Mouse (Mus musculus) hindbrain, postnatal 0 days (tissue): ENCODE results near the gene Rpl29. TPM values are rescaled to one million over a fixed set of nuclear protein-coding genes. Genes with fewer than 3 reads are reported as not detected.
A peak's percentile ranks its signal among the peaks of the same experiment; 100 is the strongest.

Experiments
- ATAC-seq: fragments of 200-750 bp; cut with Nextera tagmentation; 2 replicates; pipeline ENCODE4 v1.8.0; 2017; ENCODE audit warnings: mild to moderate bottlenecking, moderate TSS enrichment, moderate library complexity
- DNase-seq: peaks from one replicate; pipeline ENCODE4 v3.0.0-alpha.2; 2015; ENCODE audit warnings: low spot score
- H3K27ac ChIP-seq: fragments of 300-500 bp; sonication (generic); 2 replicates; pipeline ENCODE4 v1.5.1; 2014; ENCODE audit warnings: mild to moderate bottlenecking
- H3K27me3 ChIP-seq: fragments of 300-500 bp; sonication (generic); 2 replicates; pipeline ENCODE4 v1.6.1; 2014; ENCODE audit warnings: low read length, mixed read lengths; ENCODE audit not compliant: insufficient read depth
- H3K36me3 ChIP-seq: fragments of 300-500 bp; sonication (generic); 2 replicates; pipeline ENCODE4 v1.6.1; 2014; ENCODE audit warnings: low read length, mixed read lengths; ENCODE audit not compliant: insufficient read depth
- H3K4me1 ChIP-seq: fragments of 300-500 bp; sonication (generic); 2 replicates; pipeline ENCODE4 v1.6.1; 2014; ENCODE audit warnings: antibody characterized with exemption, low read length, mixed read lengths; ENCODE audit not compliant: insufficient read depth
- H3K4me2 ChIP-seq: fragments of 300-500 bp; sonication (generic); 2 replicates; pipeline ENCODE4 v1.6.1; 2014; ENCODE audit warnings: low read depth, mild to moderate bottlenecking, low read length, moderate library complexity, mixed read lengths
- H3K4me3 ChIP-seq: fragments of 300-500 bp; sonication (generic); 2 replicates; pipeline ENCODE4 v1.5.1; 2014; ENCODE audit warnings: low read length
- H3K9ac ChIP-seq: fragments of 300-500 bp; sonication (generic); replicated peaks from 2 replicates; pipeline ENCODE4 v1.6.1; 2014; ENCODE audit warnings: mild to moderate bottlenecking, low read length, moderate library complexity, mixed read lengths
- H3K9me3 ChIP-seq: fragments of 300-500 bp; sonication (generic); 2 replicates; pipeline ENCODE4 v1.6.1; 2016; ENCODE audit warnings: low read length, mixed read lengths
- CTCF ChIP-seq: IDR thresholded peaks from 2 replicates; pipeline ENCODE4 v1.5.1; 2016; ENCODE audit warnings: antibody characterized with exemption, control low read depth, low read depth
- WGBS: fragments of 180-500 bp; shearing (Covaris S2); extraction: QIAGEN DNeasy Blood & Tissue Kit; methylation state at CpG from one replicate; pipeline ENCODE4 v1.1.7; 2014; 5-methylcytosine and 5-hydroxymethylcytosine counted together
- polyA plus RNA-seq: library from polyadenylated mRNA; unstranded; fragments of >200 nt; fragmentation: Nextera tagmentation; extraction: Ambion mirVana; gene quantifications from 2 replicates; pipeline ENCODE4 v1.2.1, GENCODE M21; 2015
- total RNA-seq: library from RNA; depleted of rRNA; stranded (reverse); fragments of >200 nt; gene quantifications from 2 replicates; pipeline ENCODE4 v1.2.3, GENCODE M21; 2014

The Rpl29 gene
- total and polyA plus RNA-seq, 2 experiments from 2014 or later: 689 to 792 TPM

GRCm38 (mm10) chr9:106449947-106450346, 20.7 kb downstream of the Rpl29 start:
- H3K36me3 ChIP-seq: no peaks in the 10 kb centered on the region

DNA sequence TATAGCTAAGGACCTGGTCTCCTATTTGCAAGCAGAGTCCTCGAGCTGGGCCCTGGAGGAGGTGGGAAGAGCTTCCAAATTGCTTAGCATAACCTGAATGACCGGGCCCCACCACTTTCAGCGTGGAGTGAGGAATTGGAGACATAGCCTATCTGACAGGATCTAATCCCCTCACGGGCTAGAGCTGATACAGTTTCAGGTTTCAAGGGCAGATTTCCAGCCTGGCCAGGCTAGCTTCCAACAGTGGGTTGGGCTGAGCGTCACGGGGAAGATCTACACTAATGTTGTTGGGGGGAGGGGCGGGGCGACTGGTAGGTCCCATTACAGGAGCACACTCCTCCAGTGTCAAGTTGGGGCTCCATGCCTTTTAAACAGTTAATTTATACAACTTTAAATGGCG, 21.4 kb downstream of the Rpl29 start:
- Histone ChIP-seq H3K9ac (no peak overlapping the region), H3K4me3 (no peak overlapping the region), H3K36me3 (no peaks in the 10 kb centered on the region), H3K4me1 (peaks cover 20% of the 10 kb centered on the region), H3K27me3 (no peaks in the 10 kb centered on the region), H3K4me2 (no peak overlapping the region), H3K27ac (no peak overlapping the region), H3K9me3 (no peaks in the 10 kb centered on the region)
- DNase-seq (peak; percentile 51), ATAC-seq (no peak)
- TF ChIP-seq CTCF: no peak
- WGBS: 31% methylated on average over 9 of the region's 9 CpGs

More at GRCm38 (mm10) chr9:106449947-106450346, 20.7 kb downstream of the Rpl29 start:
- no peak overlapping the region for H3K9ac ChIP-seq
- no peak overlapping the region for H3K27ac ChIP-seq
- H3K4me2 ChIP-seq: no peak overlapping the region
- 83% methylated on average over 8 of the region's 8 CpGs for WGBS
- H3K27me3 ChIP-seq: no peaks in the 10 kb centered on the region
- ATAC-seq (no peak), DNase-seq (no peak)
- no peak for TF ChIP-seq CTCF
- no peak overlapping the region for H3K4me3 ChIP-seq
- H3K4me1 ChIP-seq: peaks cover 17% of the 10 kb centered on the region
- H3K9me3 ChIP-seq: no peaks in the 10 kb centered on the region

- Histone ChIP-seq H3K4me2 (no peak overlapping the region), H3K4me1 (peaks cover 26% of the 10 kb centered on the region), H3K36me3 (no peaks in the 10 kb centered on the region), H3K4me3 (no peak overlapping the region), H3K9ac (no peak overlapping the region), H3K27me3 (no peaks in the 10 kb centered on the region), H3K27ac (no peak overlapping the region), H3K9me3 (no peaks in the 10 kb centered on the region)
- ATAC-seq (no peak), DNase-seq (no peak)
- 71% methylated on average over 11 of the region's 11 CpGs for WGBS
- no peak for TF ChIP-seq CTCF
Measured at GRCm38 (mm10) chr9:106451298-106451697, 22.0 kb downstream of the Rpl29 start.

DNA sequence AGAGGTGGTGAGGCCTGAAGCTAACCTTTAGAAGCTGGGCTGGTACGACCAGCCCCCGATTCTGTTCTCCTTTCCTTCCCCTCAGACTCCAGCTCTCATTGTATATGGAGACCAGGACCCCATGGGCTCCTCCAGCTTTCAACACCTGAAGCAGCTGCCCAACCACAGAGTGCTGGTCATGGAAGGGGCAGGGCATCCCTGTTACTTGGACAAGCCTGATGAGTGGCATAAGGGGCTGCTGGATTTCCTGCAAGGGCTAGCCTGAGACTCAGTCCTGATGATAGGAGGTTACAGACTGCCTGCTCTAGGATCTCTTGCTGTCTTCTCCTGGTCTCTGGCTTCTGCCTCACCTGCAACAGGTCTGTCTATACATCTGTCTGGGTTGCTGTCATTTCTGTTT, 22.6 kb downstream of the Rpl29 start:
- Histone ChIP-seq H3K27me3 (no peaks in the 10 kb centered on the region), H3K4me3 (no peak overlapping the region), H3K4me2 (no peak overlapping the region), H3K27ac (no peak overlapping the region), H3K4me1 (peaks cover 30% of the 10 kb centered on the region), H3K36me3 (no peaks in the 10 kb centered on the region), H3K9ac (no peak overlapping the region), H3K9me3 (no peaks in the 10 kb centered on the region)
- TF ChIP-seq CTCF: no peak
- WGBS: 79% methylated on average over 2 of the region's 2 CpGs
- no peak for DNase-seq
- no peak for ATAC-seq

GRCm38 (mm10) chr9:106452351-106452750, 23.1 kb downstream of the Rpl29 start:
- Histone ChIP-seq H3K9me3 (no peaks in the 10 kb centered on the region), H3K9ac (no peak overlapping the region), H3K36me3 (no peaks in the 10 kb centered on the region), H3K27ac (peak overlapping the region; percentile 94; the same call in 1 of the 2 replicates), H3K4me2 (peak overlapping the region; percentile 92), H3K27me3 (no peaks in the 10 kb centered on the region), H3K4me3 (no peak overlapping the region), H3K4me1 (peaks cover 33% of the 10 kb centered on the region)
- no peak for TF ChIP-seq CTCF
- DNase-seq (no peak), ATAC-seq (no peak)
- WGBS: 32% methylated on average over 6 of the region's 6 CpGs

GRCm38 (mm10) chr9:106452821-106453220, 23.6 kb downstream of the Rpl29 start:
- no peaks in the 10 kb centered on the region for H3K27me3 ChIP-seq
- WGBS: 0% methylated on average over 7 of the region's 7 CpGs
- no peak for TF ChIP-seq CTCF
- ATAC-seq: peak; percentile 0; the same call in 1 of the 2 replicates
- H3K9me3 ChIP-seq: no peaks in the 10 kb centered on the region
- no peaks in the 10 kb centered on the region for H3K36me3 ChIP-seq
- DNase-seq: peak; percentile 55
- H3K27ac ChIP-seq: peak overlapping the region; percentile 94
- peak overlapping the region; percentile 85; the same call in 1 of the 2 replicates for H3K9ac ChIP-seq
- peaks cover 34% of the 10 kb centered on the region for H3K4me1 ChIP-seq
- peak overlapping the region; percentile 92 for H3K4me2 ChIP-seq
- H3K4me3 ChIP-seq: peak overlapping the region; percentile 70

DNA sequence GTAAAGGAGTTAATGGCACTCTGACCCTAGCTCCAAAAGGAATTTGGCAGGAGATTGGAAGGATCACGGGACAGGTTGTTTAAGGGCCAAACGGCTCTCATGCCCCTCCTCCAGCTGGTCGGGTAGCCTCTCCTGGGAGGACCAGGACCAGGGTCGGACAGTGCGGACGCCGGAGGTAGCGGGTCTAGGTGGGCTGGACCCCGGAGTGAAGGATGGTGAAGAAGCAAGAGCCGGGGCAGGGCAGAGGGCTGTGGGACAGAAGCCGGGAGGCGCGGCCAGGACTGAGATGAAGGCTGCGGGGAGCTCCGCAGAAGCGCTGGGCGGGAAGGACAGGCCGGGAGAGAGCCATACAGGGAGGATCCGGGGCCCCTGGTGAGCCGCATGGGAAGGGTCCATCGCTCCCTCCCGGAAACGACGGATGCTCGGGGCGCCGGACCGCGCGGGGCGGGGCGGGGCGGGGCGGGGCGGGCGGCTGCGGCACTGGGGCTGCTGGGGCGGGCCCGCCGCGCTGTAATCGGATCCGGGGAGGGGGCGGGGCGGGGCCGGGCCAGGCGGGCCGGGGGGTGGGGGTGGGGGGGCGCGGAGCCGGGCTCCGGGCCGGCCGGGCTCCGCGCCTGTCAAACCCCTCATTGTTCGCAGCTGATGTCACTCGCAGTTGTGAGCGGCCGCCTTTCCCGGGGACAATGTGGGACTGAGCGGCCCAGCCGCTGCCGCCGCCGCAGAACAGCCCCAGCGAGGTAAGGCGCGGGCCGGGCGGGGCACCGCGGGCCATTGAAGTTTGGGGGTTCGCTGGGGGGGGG, 24.2 kb downstream of the Rpl29 start, which contains the start of gene Pcbp4:
Gene Pcbp4, plus strand, starts transcription at position 21 of the 800 bp plus-strand sequence.
- peak; percentile 74 for ATAC-seq
- Histone ChIP-seq H3K27me3 (no peaks in the 10 kb centered on the region), H3K27ac (peak within 1 kb of the TSS; percentile 94), H3K9ac (peak within 1 kb of the TSS; percentile 85), H3K9me3 (no peaks in the 10 kb centered on the region), H3K4me2 (peak within 1 kb of the TSS; percentile 92), H3K36me3 (no peaks in the 10 kb centered on the region), H3K4me3 (peak within 1 kb of the TSS; percentile 70), H3K4me1 (peaks cover 35% of the 10 kb centered on the region)
- 1% methylated on average over 45 of the region's 74 CpGs for WGBS
- DNase-seq: peak; percentile 73
- no peak for TF ChIP-seq CTCF
